Mouse (Mus musculus): ENCODE measurements around the gene Pyurf.

Pyurf gene

DNA sequence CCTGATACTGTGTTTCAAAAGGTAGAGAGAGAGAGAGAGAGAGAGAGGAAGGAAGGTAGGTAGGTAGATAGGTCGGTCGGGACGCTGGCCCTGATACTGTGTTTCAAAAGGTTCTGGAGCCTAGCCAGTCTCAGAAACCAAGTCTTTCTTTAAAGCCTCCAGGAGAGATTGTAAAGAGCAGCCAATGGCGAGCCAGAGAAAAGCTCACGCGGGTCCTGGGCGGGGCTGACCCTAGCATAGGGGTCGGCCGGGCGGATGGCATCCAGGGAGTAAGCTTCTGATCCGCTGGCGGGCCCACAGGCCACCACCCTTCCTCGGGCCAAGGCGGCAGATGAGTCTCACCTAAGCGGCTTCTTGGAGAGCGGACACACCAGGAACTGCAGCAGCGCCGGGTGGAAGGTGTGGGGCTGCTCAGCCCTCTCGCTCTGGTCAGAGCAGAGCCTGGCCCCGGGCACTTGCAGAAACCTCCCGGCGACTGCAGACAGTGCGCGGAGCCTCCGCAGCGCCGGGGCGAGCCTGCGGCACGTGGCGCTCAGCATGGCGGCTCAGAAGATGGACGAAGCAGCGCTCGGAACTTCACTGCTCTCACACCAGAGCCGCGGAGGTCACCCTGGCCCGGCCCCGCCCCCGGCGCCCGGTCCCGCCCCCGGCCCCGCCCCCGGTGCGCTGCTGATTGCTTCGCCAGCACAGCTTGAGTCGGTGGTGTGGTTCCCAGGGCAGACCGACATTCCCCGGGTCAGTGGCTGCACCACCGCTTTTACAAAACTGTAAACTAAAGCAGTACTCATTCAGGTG, at the start of gene Pyurf:
TSS of gene Pyurf (minus strand) at position 612 of the 795 bp plus-strand sequence.
- DNase-seq (ENCODE audit: low read depth): peak; percentile 94

DNA sequence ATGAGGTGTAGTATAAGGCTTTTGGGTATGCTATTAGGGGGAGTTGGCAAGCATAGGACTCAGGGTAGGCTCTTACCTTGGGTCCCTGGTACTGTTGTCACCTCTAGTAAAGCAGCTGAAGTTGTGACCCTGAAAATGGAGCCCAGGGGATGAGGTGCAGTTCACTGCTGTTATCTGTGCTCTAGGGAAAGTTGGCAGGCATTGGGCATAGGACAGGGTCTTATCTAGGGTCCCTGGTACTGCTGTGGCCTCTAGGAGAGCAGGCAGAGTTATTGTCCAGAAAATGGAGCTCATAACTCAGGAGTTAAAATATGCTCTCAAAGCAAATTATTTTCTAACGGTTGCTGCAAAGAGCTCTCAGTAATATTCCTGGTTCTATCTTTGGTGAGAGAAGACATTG, 29.5 kb upstream of the Pyurf start:
- DNase-seq (ENCODE audit: low read depth): no peak

DNA sequence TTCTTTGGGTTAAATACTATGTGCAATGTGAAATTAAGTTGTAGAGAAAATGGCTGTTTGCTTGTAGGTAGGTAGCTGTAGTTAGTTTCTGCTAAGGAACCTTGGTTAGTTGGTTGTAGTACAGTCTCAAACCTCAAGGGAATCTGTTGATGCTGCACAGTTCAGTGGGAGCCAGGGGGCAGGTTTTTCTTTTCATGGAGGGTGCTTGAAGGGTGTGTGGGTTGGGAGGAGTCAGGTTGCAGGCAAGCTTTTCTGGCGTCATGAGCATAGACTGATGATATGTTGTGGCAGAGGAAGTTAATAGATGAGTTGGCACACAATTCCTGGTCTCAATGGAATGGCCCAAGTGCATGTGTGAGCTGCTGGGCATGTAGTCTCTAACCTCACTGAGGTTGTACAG, 19.8 kb upstream of the Pyurf start:
- peak; percentile 47 for DNase-seq (ENCODE audit: low read depth)

DNA sequence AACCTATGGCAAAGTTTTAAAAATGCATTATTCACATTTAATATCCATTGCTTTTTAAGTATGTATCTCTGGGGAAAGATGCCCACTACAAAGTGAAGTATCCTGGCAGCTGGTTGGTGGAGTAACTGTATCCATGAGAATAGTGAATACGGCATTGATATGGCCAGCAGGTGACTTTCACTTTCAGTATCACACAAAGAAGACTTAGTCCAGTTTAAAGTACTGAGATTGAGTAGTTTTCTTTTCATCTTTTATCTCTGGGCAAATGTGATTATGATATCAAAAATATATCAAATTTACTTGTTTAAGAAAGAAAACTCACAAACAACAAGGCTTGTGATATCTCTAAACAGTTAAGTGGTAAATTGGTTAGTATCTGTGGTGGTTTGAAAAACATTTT, 14.8 kb upstream of the Pyurf start:
- DNase-seq (ENCODE audit: low read depth): no peak

DNA sequence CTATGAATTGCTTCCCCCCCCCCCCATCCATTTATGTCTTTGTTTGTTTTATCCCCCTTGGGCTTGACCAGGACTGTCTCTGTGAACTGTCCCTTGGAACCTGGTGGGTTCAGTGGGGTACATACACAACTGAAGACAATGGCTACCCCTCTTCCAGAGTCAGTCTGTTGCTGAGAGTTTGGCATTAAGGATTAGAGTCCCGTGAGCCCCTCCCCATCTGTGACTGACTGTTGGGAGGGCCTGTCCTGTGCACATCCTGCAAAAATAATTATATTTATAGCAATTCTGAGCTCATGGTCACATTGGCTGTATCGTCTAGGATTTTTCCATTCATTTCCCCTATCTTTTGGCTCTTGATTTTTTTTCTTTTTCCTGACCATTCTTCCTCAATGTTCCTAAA, 11.8 kb upstream of the Pyurf start:
- peak; percentile 70 for DNase-seq (ENCODE audit: low read depth)

DNA sequence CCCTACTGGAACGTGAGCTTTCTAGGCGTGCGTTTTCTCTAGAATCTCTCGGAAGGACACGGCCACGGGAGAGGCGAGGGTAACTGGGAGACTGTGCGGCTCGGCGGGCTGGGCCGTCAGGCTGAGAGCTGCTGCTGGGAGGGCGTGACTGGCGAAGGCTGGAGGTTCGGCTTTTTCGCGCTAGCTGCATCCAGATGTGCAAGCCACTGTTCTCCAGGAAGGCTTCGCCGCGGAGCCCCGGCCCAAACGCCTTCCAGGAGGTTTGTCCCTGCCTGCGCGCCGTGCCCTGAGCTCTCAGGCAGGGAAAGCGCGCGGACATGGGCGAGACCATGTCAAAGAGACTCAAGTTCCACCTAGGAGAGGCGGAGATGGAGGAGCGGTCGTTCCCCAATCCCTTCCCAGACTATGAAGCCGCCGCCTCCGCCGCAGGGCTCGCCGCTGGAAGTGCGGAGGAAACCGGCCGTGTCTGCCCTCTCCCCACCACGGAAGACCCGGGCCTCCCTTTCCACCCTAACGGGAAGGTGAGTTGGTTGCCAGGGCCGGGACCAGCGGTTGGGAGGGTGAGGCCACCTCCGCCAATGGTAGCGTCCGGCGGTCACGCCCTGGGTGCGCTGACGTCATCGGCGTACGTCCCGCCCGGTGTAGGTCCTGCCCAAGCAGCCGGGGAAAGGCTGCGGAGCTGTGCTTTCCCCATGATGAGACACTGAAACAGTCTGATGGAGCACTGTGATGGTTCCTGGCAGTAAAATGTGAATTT, 11.0 kb upstream of the Pyurf start:
- DNase-seq (ENCODE audit: low read depth): peak; percentile 99

DNA sequence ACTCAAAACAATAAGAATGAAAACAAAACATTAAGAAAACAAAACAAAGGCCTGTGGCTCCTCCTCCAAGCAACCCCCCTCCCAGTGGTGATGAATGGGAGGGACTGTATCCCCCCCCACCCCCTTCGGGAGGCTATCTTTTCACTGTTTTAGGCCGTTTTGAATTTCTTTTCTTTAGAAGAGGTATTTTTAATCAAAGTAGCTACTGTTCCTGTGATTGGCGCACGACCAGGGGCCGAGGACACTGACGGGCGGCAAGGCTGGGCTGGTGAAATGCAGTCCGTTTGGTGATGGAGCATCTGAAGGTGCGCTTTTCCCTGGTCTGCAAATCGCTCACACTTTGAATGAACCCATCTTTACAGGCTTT, 10.5 kb upstream of the Pyurf start, which contains the start of gene Lancl2:
TSS of gene Lancl2 (plus strand) at position 165 of the 367 bp plus-strand sequence.
- peak; percentile 62 for DNase-seq (ENCODE audit: low read depth)

DNA sequence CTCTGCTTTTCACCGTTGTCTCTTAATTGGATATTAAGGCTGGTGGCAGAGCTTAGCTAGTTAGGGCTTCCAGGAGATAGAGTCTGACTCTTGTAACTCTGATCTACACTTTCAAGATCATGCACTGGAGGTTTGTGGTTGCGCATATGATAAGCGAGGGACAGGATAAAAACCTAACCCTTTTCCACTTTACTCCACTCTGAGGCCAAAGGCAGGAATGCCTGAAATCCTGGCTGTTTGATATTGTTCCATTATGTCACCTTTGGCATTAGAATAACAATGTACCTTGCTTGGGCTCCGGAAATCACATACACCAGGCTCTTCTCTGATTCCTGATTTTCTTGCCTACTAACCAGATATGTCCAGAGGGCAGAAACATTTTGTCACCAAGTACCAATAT, 9.8 kb upstream of the Pyurf start:
- DNase-seq (ENCODE audit: low read depth): no peak

DNA sequence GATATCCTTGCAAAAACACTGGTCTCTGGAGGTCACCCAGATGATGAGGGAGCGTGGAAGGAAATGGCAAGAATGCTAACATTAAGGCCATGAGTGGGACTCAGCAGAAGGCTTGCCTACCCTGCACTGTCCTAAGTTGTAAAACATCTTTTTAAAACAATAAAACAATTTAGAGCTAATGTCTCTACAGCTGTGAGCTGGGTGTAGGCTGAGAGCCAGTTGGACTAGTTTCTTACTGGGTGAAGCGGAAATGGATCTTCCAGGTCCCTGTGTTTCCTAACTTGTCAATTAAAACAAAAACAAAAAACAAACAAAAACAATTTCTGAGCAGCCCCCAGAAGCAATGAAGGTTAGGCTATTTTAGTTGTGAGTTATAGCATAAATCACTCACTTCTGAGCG, 1.2 kb upstream of the Pyurf start:
- no peak for DNase-seq (ENCODE audit: low read depth)

DNA sequence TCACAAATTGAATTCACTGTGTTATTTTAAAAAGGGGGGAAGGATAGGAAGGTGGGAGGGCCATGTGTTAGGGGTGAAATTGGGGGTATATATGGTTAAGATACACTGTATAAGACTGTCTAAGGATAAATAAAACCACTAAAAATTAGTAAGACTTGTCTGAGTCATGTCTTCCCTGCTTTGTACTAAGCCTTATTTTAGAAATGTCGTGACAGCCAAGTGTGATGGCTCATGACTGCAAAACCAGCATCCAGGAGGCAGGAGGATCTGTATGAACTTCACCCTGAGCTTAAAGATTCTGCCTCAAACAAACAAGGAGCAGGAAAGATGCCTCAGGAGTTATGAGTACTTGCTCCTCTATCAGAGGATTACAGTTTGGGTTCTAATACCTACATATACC, 7.7 kb downstream of the Pyurf start:
- DNase-seq (ENCODE audit: low read depth): no peak

DNA sequence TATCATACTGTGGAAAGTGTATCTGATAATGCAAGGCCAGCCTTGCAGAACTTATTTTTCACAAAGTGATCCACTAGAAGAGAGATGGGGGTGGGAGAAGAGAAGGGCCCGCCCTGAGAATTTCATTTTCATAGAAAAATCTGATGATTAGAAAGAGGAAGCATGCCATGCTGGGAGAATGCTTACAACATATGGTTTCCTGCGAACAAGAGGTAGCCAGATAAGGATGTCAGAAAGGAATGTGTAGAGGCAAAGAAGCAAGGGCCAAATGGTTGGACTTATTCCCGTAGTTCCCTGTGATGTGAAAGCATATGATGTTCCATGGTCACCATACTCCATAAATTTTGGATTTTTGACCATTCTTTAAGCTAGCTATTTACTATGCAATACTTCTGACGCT, 30.6 kb downstream of the Pyurf start:
- DNase-seq (ENCODE audit: low read depth): no peak

DNA sequence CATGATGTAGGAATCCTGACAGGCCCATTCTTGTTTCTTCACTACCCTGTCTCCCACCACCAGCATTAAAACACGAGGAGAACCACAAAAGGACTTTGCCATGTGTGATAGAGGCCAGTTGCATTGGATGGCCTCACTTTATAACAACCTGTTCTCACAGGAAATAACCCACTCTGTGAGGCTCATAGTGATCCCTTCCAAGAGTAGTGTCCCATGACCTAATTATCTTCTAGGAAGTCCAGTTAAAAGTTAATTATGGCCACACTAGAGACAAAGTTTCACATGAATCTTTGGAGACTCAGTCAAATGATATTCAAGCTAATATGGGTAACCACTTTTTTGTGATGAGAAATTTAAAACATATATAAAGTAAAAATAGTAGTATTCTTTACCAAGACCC, 44.6 kb downstream of the Pyurf start:
- DNase-seq (ENCODE audit: low read depth): no peak

DNA sequence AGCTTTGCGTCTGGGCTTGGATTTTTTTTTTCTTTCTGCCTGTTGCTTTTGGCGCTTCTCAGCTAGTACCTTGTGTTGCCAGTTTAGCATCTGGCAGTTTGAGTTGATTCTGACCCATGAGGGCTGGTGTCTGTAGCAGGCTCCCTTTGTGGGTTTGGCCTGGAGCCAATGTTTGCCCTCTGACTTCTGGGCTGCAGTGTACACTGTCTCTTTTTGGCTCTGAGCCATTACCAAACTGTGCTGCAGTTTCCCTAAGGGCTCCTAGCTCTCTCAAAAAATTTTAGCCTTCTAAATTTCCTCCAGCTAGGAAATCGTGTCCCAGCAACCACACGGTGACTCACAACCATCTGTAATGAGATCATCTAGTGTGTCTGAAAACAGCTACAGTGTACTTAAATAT, 50.1 kb downstream of the Pyurf start:
- peak; percentile 94 for DNase-seq (ENCODE audit: low read depth)

DNA sequence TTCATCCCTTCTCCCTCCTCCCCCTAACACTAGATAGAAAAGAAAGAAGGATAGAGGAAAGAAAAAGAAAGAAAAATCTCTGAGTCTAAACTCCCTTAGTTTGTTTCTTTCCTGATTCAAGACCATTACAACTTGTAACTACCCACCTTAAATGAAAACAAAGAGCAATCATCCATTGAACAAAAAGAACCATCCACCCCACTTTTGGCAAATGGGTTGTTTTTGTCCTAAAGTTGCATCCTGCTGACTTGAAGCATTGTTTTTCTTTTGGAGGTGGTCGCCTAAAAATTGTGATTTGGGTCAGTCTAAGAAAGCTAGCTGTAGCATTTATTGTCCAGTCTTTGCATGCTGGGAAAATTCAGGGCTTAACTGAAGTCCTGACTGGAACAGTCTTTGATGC, 52.3 kb downstream of the Pyurf start:
- DNase-seq (ENCODE audit: low read depth): no peak

Measured in NIH3T3 (cell line).